Mouse (Mus musculus): ENCODE measurements at regions not wholly inside any gene's neighbourhood (a gene's known extent, or its start where the extent isn't known, plus 50 kb on each side); places are given as distances from the start of the nearest gene placed in this dataset.
"Not testable (repeated sequence)": the region's sequence is repeated elsewhere in the genome, so short reads cannot be mapped to it uniquely, and the experiment has no call there.

DNA sequence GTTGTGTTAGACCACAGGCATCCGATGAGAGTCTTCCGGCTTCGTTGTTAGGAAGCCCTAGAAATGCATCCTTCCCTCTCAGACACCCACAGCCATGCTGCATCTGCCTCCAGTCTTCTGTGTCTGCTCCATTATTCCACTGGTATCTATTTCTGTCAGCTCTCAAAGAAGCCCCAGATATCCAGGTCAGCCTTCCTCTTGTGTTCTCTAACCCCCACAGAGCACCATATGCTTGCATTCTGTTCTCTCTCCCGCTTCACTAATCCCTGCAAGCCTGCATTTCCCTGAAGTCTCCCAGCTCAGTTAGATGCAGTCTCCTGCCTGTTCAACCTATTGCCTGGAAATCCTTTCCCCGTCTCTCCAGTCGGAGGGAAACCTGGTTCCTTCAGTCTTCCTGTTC lies 53.6 kb upstream of the Wdfy3 start:
- no peak overlapping the region for H3K4me3 ChIP-seq (replicated peaks)
- TF ChIP-seq FLI1 (IDR thresholded peaks at IDR 0.05; ENCODE audit: low read length) (no peak), GATA1 (IDR thresholded peaks at IDR 0.05; ENCODE audit: borderline replicate concordance, low read length) (no peak)
- no peaks in the 10 kb centered on the region for H3K36me3 ChIP-seq (replicated peaks; ENCODE audit: low read length)
- H3K4me1 ChIP-seq: no peaks in the 10 kb centered on the region
- no peaks in the 10 kb centered on the region for H3K27me3 ChIP-seq (replicated peaks)
- peaks cover 13% of the 10 kb centered on the region for H3K9me3 ChIP-seq

DNA sequence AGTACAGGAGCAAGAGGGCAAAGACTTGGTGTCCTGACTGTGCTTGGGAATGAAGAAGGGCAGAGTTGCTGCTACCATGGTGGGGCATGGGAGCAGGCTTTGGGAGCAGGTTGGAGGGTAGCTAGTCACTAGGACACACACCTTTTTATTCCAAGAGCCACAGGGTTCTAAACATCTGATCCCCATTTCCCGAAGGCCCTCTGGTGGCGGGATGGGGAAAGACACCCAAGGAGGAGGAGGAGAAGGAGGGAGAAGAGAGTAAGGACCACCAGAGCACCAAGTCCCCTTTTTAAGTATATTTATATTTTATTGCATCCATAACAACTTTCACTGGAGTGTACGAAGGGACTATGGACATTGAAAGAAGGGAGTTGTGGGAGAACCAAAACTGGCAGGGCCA lies 57.0 kb upstream of the Wdfy3 start:
- H3K27me3 ChIP-seq (replicated peaks): no peaks in the 10 kb centered on the region
- 0 out of 2 replicates have a peak, but pooled peaks cover 3% of the 10 kb centered on the region for H3K9me3 ChIP-seq
- no peak overlapping the region for H3K4me3 ChIP-seq (replicated peaks)
- no peaks in the 10 kb centered on the region for H3K4me1 ChIP-seq
- no peak for TF ChIP-seq GATA1 (IDR thresholded peaks at IDR 0.05; ENCODE audit: borderline replicate concordance, low read length)
- no peak for TF ChIP-seq FLI1 (IDR thresholded peaks at IDR 0.05; ENCODE audit: low read length)
- H3K36me3 ChIP-seq (replicated peaks; ENCODE audit: low read length): no peaks in the 10 kb centered on the region

DNA sequence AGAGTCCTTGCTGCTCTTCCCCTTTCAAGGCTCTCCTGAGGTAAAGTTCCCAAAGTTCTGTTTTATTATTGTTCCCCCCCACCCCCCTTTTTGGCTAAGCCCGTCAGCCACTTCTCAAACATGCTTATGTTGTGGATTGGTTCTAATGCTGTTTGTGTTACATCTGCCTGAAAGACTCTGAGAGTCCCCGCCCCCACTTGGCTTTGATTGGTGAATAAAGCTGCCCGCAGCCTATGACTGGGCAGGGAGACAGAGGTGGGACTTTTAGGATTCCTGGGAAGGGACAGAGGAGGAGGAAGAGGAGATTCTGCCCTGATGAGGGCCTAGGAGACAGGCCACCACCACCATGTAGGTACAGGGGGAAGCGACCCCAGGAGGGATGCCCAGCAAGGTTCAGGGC lies 78.3 kb upstream of the Wdfy3 start:
- no peaks in the 10 kb centered on the region for H3K36me3 ChIP-seq (replicated peaks; ENCODE audit: low read length)
- H3K4me3 ChIP-seq (replicated peaks): no peak overlapping the region
- H3K9me3 ChIP-seq: no peaks in the 10 kb centered on the region
- TF ChIP-seq GATA1 (IDR thresholded peaks at IDR 0.05; ENCODE audit: borderline replicate concordance, low read length): no peak
- TF ChIP-seq FLI1 (IDR thresholded peaks at IDR 0.05; ENCODE audit: low read length): no peak
- no peaks in the 10 kb centered on the region for H3K4me1 ChIP-seq
- H3K27me3 ChIP-seq (replicated peaks): no peaks in the 10 kb centered on the region

DNA sequence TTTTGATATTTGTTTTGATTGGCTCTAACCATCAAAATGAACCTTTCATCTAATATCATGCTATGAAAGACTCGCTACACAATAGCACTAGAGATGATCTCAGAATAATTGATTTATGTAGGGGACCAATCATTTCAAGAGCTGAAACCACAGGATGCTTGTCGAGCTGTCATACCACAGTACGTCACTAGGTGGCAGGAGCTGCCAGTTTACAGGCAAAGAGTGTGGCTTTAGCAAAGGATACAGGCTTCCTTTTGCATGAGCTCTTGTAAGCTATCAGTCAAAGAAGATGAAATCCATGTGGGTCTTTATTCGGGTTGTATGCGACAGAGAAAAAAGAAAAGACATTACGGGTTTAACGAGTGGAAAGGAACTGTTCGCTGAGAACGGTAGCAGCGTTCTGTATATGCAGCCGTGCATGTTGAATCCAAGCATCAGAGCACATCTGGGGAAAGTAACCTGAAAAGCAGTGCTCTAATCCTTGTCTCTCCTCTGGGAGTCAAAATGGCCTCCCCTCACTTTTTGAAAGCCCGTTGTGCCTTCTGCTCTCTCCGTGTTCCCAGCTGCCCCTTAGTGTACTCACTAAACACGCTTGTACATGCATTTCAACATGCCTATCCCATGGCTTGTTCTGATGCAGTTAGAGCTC lies 79.9 kb upstream of the Wdfy3 start:
- Histone ChIP-seq H3K36me3 (replicated peaks; ENCODE audit: low read length) (no peaks in the 10 kb centered on the region), H3K27me3 (replicated peaks) (no peaks in the 10 kb centered on the region), H3K9me3 (no peaks in the 10 kb centered on the region), H3K4me3 (replicated peaks) (no peak overlapping the region), H3K4me1 (no peaks in the 10 kb centered on the region)
- no peak for TF ChIP-seq FLI1 (IDR thresholded peaks at IDR 0.05; ENCODE audit: low read length)
- no peak for TF ChIP-seq GATA1 (IDR thresholded peaks at IDR 0.05; ENCODE audit: borderline replicate concordance, low read length)

DNA sequence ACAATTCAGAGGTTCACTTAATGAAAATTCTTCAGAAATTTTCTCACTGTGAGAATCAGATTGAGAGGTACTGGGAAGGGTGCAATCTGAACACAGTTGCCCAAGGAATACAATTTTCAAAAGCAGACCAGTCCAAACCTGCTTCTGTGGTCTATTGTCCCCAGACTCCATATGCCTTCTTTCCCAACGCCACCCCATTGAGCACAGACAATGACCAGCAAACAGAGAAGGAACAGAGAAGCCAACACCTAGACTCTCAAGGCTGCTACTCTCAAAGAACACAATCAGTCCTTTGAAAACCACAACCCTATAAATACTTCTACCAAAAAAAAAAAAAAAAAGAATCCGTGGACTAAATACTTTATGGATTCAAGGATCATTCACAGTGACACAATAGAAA lies 89.9 kb upstream of the Wdfy3 start:
- Histone ChIP-seq H3K4me1 (no peaks in the 10 kb centered on the region), H3K27me3 (replicated peaks) (no peaks in the 10 kb centered on the region), H3K4me3 (replicated peaks) (no peak overlapping the region), H3K9me3 (no peaks in the 10 kb centered on the region), H3K36me3 (replicated peaks; ENCODE audit: low read length) (no peaks in the 10 kb centered on the region)
- TF ChIP-seq FLI1 (IDR thresholded peaks at IDR 0.05; ENCODE audit: low read length): no peak
- no peak for TF ChIP-seq GATA1 (IDR thresholded peaks at IDR 0.05; ENCODE audit: borderline replicate concordance, low read length)

DNA sequence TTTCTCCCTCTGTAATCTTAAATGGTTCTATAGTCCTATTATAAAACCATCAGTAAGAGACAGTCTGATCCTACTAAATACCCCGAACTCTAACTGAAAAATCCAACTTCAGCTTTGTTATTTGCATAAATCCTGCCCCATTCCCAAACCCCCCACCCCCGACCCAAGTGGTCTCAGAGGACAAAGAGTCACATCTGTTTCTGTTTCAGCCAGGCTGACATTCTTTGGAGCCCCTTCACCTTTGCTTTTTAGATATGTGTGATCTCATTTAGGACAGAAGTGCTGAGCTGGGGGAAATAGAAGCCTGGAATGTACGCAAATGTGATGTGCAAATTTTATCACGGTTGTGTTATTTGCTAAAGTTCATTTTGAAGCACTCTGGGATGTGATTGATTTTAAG lies 98.3 kb upstream of the Wdfy3 start:
- H3K4me1 ChIP-seq: no peaks in the 10 kb centered on the region
- H3K4me3 ChIP-seq (replicated peaks): no peak overlapping the region
- H3K36me3 ChIP-seq (replicated peaks; ENCODE audit: low read length): no peaks in the 10 kb centered on the region
- TF ChIP-seq GATA1 (IDR thresholded peaks at IDR 0.05; ENCODE audit: borderline replicate concordance, low read length) (no peak), FLI1 (IDR thresholded peaks at IDR 0.05; ENCODE audit: low read length) (no peak)
- H3K9me3 ChIP-seq: 0 out of 2 replicates have a peak, but pooled peaks cover 4% of the 10 kb centered on the region
- H3K27me3 ChIP-seq (replicated peaks): no peaks in the 10 kb centered on the region

DNA sequence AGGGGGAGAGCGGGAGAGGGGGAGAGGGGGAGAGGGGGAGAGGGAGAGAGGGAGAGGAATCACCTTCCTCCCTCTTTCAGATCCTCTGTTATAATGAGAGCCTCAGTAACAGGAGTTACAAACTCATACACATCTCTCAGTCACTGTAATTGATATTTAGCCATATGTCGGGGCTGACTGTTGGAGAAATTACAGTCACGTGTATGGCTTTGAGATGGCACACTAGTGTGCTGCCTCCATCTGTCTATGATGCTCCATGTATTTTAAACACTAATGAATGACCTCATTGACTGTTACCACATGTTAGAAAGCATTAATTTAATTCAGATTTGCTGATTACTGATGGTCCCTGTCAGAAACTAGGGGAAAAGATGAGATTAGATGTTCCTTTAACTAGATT lies 102.1 kb upstream of the Wdfy3 start:
- no peak overlapping the region for H3K4me3 ChIP-seq (replicated peaks)
- H3K36me3 ChIP-seq (replicated peaks; ENCODE audit: low read length): no peaks in the 10 kb centered on the region
- no peaks in the 10 kb centered on the region; the same call in 1 of the 2 replicates for H3K9me3 ChIP-seq
- H3K27me3 ChIP-seq (replicated peaks): no peaks in the 10 kb centered on the region
- no peaks in the 10 kb centered on the region for H3K4me1 ChIP-seq
- no peak for TF ChIP-seq FLI1 (IDR thresholded peaks at IDR 0.05; ENCODE audit: low read length)
- no peak for TF ChIP-seq GATA1 (IDR thresholded peaks at IDR 0.05; ENCODE audit: borderline replicate concordance, low read length)

DNA sequence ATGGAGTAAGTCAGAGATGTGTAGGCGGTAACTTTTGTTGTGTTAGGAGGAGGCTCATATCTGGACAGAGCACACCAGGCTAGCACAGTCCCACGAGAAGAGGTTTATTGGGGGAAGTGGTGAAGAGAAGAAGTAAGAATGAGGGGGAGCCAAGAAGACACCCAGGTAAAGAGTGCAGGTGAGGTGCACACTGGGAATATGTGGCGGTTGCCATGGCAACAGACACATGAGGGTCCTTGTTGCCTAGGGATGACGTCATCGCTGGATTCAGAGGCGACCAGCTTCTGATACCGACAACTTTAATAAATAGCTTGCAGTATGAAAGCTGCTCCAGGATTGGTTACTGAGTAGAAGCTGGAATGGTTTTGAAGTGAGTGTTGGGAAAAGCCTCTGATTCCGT lies 110.5 kb upstream of the Wdfy3 start:
- Histone ChIP-seq H3K4me3 (replicated peaks) (no peak overlapping the region), H3K4me1 (no peaks in the 10 kb centered on the region), H3K27me3 (replicated peaks) (no peaks in the 10 kb centered on the region), H3K36me3 (replicated peaks; ENCODE audit: low read length) (no peaks in the 10 kb centered on the region), H3K9me3 (peaks cover 6% of the 10 kb centered on the region; the same call in 1 of the 2 replicates)
- TF ChIP-seq GATA1 (IDR thresholded peaks at IDR 0.05; ENCODE audit: borderline replicate concordance, low read length) (no peak), FLI1 (IDR thresholded peaks at IDR 0.05; ENCODE audit: low read length) (no peak)

DNA sequence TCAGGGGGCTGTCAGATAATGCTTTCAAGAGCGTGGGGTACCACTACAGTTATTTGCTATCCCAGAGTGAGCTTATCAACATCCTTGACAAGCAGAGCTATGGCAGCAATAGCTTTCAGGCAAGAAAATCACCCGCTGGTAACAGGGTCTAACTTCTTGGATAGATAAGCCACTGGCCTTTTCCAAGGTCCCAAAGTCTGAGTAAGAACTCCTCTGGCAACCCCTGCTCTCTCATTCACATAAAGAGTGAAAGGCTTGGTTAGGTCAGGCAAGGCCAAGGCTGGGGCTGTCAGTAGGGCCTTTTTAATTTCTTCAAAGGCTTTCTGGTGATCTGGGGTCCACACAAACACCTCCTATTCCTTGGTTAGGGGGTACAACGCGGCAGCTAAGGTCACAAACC lies 119.2 kb upstream of the Wdfy3 start:
- H3K36me3 ChIP-seq (replicated peaks; ENCODE audit: low read length); H3K9me3 ChIP-seq; H3K4me1 ChIP-seq; H3K27me3 ChIP-seq (replicated peaks); H3K4me3 ChIP-seq (replicated peaks): not testable (repeated sequence)

DNA sequence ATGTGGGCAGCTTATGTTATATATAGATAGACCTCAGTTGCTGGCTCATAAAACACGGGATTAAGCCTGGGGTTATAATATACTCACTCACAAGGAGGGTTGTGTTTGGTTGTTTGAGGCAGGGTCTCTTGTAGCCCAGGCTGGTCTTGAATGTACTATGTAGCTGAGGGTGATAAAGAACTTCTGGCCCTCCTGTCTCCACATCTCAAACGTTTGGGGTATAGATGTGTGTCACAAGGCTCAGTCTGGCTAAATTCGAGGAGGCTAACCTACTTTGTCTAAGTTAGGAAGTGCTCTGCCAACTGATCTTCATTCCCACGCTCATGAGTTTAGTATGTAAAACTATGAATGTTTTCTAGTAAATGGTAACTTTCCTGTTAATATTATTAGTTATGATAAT lies 136.7 kb upstream of the Wdfy3 start:
- H3K4me3 ChIP-seq (replicated peaks): no peak overlapping the region
- no peaks in the 10 kb centered on the region for H3K36me3 ChIP-seq (replicated peaks; ENCODE audit: low read length)
- TF ChIP-seq GATA1 (IDR thresholded peaks at IDR 0.05; ENCODE audit: borderline replicate concordance, low read length) (no peak), FLI1 (IDR thresholded peaks at IDR 0.05; ENCODE audit: low read length) (no peak)

DNA sequence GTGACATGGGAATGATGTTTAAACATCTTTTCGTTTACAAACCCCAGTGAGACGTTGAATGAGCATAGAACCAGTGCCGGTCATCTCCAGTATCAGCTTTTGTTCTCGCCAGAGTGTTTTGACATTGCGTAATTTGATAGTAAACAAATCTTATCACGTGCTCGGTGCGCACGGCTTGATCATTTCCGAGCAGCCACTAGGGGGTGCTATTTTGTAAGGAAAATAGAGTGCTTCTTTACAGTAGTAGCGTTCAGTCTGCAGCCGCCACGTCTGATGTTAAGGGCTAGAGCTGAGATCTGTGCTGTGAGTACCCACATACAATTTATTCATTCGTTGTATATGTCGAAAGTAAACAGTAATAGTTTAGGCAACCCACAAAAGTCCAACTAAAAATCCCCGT lies 137.2 kb upstream of the Wdfy3 start:
- Histone ChIP-seq H3K27me3 (replicated peaks) (no peaks in the 10 kb centered on the region), H3K9me3 (peaks cover 8% of the 10 kb centered on the region; the same call in 1 of the 2 replicates), H3K4me3 (replicated peaks) (peak overlapping the region; percentile 59), H3K36me3 (replicated peaks; ENCODE audit: low read length) (no peaks in the 10 kb centered on the region), H3K4me1 (0 out of 2 replicates have a peak, but pooled peaks cover 3% of the 10 kb centered on the region)
- TF ChIP-seq GATA1 (IDR thresholded peaks at IDR 0.05; ENCODE audit: borderline replicate concordance, low read length): no peak
- TF ChIP-seq FLI1 (IDR thresholded peaks at IDR 0.05; ENCODE audit: low read length): no peak

More for the DNA sequence above, 136.7 kb upstream of the Wdfy3 start:
- Histone ChIP-seq H3K9me3 (peaks cover 9% of the 10 kb centered on the region; the same call in 1 of the 2 replicates), H3K27me3 (replicated peaks) (no peaks in the 10 kb centered on the region), H3K4me1 (0 out of 2 replicates have a peak, but pooled peaks cover 3% of the 10 kb centered on the region)
